Mouse (Mus musculus): ENCODE data around the gene Cd38. TPM values are rescaled to one million over a fixed set of nuclear protein-coding genes. Genes with fewer than 3 reads are reported as not detected.
"Not testable (repeated sequence)": the region's sequence is repeated elsewhere in the genome, so short reads cannot be mapped to it uniquely, and the experiment has no call there.

The Cd38 gene
- polyA plus RNA-seq, 1 experiment from 2014 or later: 5.5 TPM

DNA sequence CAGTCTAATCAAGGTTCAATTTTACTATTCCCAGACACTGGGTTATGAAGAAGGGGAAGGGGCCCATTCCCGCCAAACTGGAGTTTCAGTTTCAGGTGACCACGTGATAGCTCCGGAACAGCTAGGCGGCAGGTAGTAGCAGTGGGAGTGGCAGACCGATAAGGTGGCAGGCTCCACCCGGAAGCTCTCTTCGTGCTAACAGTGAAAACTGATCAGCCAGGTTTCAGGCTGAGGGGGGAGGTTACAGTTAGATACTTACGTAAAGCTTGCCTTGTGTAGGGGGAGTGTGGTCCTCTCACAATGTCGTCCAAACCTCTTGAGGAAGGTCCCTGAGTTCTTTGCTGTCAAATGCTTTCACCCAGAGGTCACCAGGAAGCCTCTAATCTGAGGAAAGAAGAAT lies 40.9 kb downstream of the Cd38 start:
- H3K4me1 ChIP-seq (ENCODE audit: control insufficient read depth, insufficient read depth, low read length): no peaks in the 10 kb centered on the region
- no peak for ATAC-seq (ENCODE audit: low FRiP score)
- no peak for DNase-seq (ENCODE audit: low spot score, missing footprints)
- no peak overlapping the region for H3K4me2 ChIP-seq
- H3K9me3 ChIP-seq (ENCODE audit: control insufficient read depth, low read length): no peaks in the 10 kb centered on the region
- no peaks in the 10 kb centered on the region for H3K36me3 ChIP-seq (ENCODE audit: control insufficient read depth, insufficient read depth, low read length)
- no peaks in the 10 kb centered on the region for H3K27me3 ChIP-seq (ENCODE audit: control insufficient read depth, insufficient read depth, low read length)
- H3K9ac ChIP-seq (ENCODE audit: low read length): no peak overlapping the region
- H3K27ac ChIP-seq (ENCODE audit: low read depth, low read length): no peak overlapping the region
- 71% methylated on average over 9 of the region's 9 CpGs for WGBS
- no peak overlapping the region for H3K4me3 ChIP-seq (ENCODE audit: low read depth, low read length)

DNA sequence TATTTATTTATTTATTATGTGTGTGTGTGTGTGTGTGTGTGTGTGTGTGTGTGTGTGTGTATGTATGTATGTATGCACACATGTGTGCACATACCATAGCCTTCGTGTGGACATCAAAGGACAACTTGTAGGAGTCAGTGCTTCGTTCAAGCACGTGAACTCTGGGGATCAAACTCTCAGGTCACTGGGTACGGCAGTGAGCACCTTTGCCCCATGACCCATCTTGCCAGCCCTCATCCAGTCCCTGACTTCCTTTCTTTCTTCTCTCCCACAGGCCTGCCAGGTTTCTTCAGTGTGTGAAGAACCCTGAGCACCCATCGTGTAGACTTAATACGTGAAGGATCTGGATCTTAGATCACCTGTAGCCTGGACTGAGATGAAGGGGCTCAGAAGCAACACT lies 41.7 kb downstream of the Cd38 start:
- ATAC-seq (ENCODE audit: low FRiP score) (no peak), DNase-seq (ENCODE audit: low spot score, missing footprints) (no peak)
- H3K4me3 ChIP-seq (ENCODE audit: low read depth, low read length): no peak overlapping the region
- H3K27ac ChIP-seq (ENCODE audit: low read depth, low read length): no peak overlapping the region
- no peaks in the 10 kb centered on the region for H3K27me3 ChIP-seq (ENCODE audit: control insufficient read depth, insufficient read depth, low read length)
- no peak overlapping the region for H3K4me2 ChIP-seq
- H3K36me3 ChIP-seq (ENCODE audit: control insufficient read depth, insufficient read depth, low read length): no peaks in the 10 kb centered on the region
- WGBS: 91% methylated on average over 6 of the region's 6 CpGs
- H3K9me3 ChIP-seq (ENCODE audit: control insufficient read depth, low read length): no peaks in the 10 kb centered on the region
- no peak overlapping the region for H3K9ac ChIP-seq (ENCODE audit: low read length)
- H3K4me1 ChIP-seq (ENCODE audit: control insufficient read depth, insufficient read depth, low read length): no peaks in the 10 kb centered on the region

DNA sequence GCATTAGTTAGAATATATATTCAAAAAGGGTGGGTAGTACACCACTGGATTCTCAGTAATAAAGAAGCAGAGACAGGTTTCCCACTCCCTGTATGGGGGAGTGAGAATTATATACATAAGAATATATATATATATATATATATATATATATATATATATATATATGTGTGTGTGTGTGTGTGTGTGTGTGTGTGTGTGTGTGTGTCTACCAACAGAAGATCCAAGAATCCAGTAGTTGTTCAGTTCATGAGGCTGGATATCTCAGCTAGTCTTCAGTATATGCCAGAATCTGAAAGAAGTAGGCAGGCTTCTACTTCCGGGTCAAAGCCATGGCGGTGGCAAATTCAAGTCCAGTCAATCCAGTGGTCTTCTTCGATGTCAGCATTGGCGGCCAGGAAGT lies 44.5 kb downstream of the Cd38 start, which contains the start of gene Gm7879:
Gene Gm7879, plus strand, starts transcription at position 301 of the 400 bp plus-strand sequence.
- not testable (repeated sequence) for H3K27me3 ChIP-seq (ENCODE audit: control insufficient read depth, insufficient read depth, low read length); ATAC-seq (ENCODE audit: low FRiP score); H3K36me3 ChIP-seq (ENCODE audit: control insufficient read depth, insufficient read depth, low read length); H3K4me2 ChIP-seq; H3K27ac ChIP-seq (ENCODE audit: low read depth, low read length); H3K4me3 ChIP-seq (ENCODE audit: low read depth, low read length); H3K9me3 ChIP-seq (ENCODE audit: control insufficient read depth, low read length); H3K9ac ChIP-seq (ENCODE audit: low read length); DNase-seq (ENCODE audit: low spot score, missing footprints); H3K4me1 ChIP-seq (ENCODE audit: control insufficient read depth, insufficient read depth, low read length)
- WGBS: 91% methylated on average over 4 of the region's 4 CpGs

DNA sequence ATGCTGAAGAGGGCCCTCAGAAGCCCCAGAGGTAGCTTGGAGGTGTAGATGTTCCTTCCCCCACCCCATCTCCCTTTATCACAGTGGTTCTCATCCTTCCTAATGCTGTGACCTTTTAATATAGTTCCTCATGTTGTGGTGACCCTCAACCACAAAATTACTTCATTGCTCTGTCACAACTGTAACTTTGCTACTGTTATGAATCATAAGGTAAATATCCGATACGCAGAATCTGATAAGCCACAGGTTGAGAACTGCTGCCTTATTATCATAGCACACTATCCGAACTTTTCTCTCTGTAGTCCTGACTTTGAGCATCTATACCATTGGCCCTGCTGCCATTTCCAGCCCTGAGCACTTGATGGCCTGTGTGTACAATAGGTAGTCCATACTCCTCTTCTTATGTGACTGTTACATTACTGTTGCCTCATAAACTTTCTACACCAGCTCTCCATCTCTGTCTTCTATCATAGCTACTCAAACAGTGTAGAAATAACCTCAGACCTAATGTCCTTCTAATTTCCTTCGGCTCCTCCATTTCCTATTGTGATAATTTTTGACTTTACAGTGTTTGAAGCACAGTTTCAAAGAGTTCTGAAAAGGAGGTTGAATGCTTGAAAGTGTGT lies 47.0 kb downstream of the Cd38 start:
- H3K9me3 ChIP-seq (ENCODE audit: control insufficient read depth, low read length): no peaks in the 10 kb centered on the region
- no peaks in the 10 kb centered on the region for H3K36me3 ChIP-seq (ENCODE audit: control insufficient read depth, insufficient read depth, low read length)
- H3K4me2 ChIP-seq: no peak overlapping the region
- 92% methylated on average over 4 of the region's 4 CpGs for WGBS
- DNase-seq (ENCODE audit: low spot score, missing footprints): no peak
- no peak overlapping the region for H3K9ac ChIP-seq (ENCODE audit: low read length)
- ATAC-seq (ENCODE audit: low FRiP score): no peak
- no peak overlapping the region for H3K4me3 ChIP-seq (ENCODE audit: low read depth, low read length)
- H3K27me3 ChIP-seq (ENCODE audit: control insufficient read depth, insufficient read depth, low read length): no peaks in the 10 kb centered on the region
- no peaks in the 10 kb centered on the region for H3K4me1 ChIP-seq (ENCODE audit: control insufficient read depth, insufficient read depth, low read length)
- no peak overlapping the region for H3K27ac ChIP-seq (ENCODE audit: low read depth, low read length)

GRCm38 (mm10) chr5:43921877-43922276 lies 53.5 kb downstream of the Cd38 start:
- Histone ChIP-seq H3K4me3 (ENCODE audit: low read depth, low read length) (no peak overlapping the region), H3K27me3 (ENCODE audit: control insufficient read depth, insufficient read depth, low read length) (no peaks in the 10 kb centered on the region), H3K36me3 (ENCODE audit: control insufficient read depth, insufficient read depth, low read length) (no peaks in the 10 kb centered on the region), H3K9ac (ENCODE audit: low read length) (no peak overlapping the region), H3K27ac (ENCODE audit: low read depth, low read length) (no peak overlapping the region), H3K4me2 (no peak overlapping the region), H3K9me3 (ENCODE audit: control insufficient read depth, low read length) (no peaks in the 10 kb centered on the region), H3K4me1 (ENCODE audit: control insufficient read depth, insufficient read depth, low read length) (no peaks in the 10 kb centered on the region)
- 92% methylated on average over 11 of the region's 11 CpGs for WGBS
- DNase-seq (ENCODE audit: low spot score, missing footprints) (no peak), ATAC-seq (ENCODE audit: low FRiP score) (no peak)

DNA sequence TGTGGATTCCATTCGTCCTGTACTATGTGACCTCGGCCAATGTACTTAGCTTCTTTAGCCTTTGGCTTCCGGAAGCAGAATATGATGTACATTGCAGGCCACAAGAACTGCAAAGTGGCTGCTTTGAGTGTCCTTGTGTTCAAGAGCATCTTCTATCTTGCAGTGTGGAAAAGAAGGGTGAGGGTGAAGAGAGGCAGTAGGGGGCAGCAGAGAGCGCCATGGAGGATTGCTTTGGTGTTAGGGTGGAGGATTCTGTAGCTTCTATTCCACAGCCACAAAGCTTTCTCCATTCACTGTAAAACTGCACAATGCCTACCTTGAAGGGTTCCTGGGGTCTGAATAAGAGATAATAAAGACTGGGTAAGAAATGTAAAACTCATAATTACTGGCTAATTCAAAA lies 55.6 kb downstream of the Cd38 start:
- Histone ChIP-seq H3K27ac (ENCODE audit: low read depth, low read length) (no peak overlapping the region), H3K9ac (ENCODE audit: low read length) (no peak overlapping the region), H3K4me1 (ENCODE audit: control insufficient read depth, insufficient read depth, low read length) (no peaks in the 10 kb centered on the region), H3K27me3 (ENCODE audit: control insufficient read depth, insufficient read depth, low read length) (no peaks in the 10 kb centered on the region), H3K4me3 (ENCODE audit: low read depth, low read length) (no peak overlapping the region), H3K4me2 (no peak overlapping the region), H3K9me3 (ENCODE audit: control insufficient read depth, low read length) (no peaks in the 10 kb centered on the region), H3K36me3 (ENCODE audit: control insufficient read depth, insufficient read depth, low read length) (no peaks in the 10 kb centered on the region)
- ATAC-seq (ENCODE audit: low FRiP score) (no peak), DNase-seq (ENCODE audit: low spot score, missing footprints) (peak; percentile 88)
- WGBS: 35% methylated on average over 4 of the region's 4 CpGs

DNA sequence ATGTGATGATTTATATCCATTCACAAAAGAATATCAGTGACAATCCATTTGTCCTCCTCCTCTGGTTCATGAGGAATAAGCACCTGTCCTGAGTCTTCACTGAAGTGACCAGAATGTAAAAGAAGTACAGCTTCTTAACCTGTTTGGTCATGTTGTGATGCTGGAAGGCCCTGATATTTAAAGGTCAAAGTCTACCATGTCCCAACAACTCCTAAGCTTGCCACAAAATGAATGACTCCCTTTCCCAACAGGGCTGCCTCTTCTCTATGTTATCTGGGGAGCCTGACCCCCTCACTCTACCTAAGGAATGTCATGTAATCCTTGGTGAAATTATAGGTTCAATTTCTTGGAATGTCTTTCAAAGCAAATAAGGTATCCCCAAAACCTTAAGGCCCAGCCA lies 59.4 kb downstream of the Cd38 start:
- Histone ChIP-seq H3K4me1 (ENCODE audit: control insufficient read depth, insufficient read depth, low read length) (no peaks in the 10 kb centered on the region), H3K4me2 (no peak overlapping the region), H3K9ac (ENCODE audit: low read length) (no peak overlapping the region), H3K36me3 (ENCODE audit: control insufficient read depth, insufficient read depth, low read length) (no peaks in the 10 kb centered on the region), H3K9me3 (ENCODE audit: control insufficient read depth, low read length) (no peaks in the 10 kb centered on the region), H3K4me3 (ENCODE audit: low read depth, low read length) (no peak overlapping the region), H3K27me3 (ENCODE audit: control insufficient read depth, insufficient read depth, low read length) (no peaks in the 10 kb centered on the region), H3K27ac (ENCODE audit: low read depth, low read length) (no peak overlapping the region)
- ATAC-seq (ENCODE audit: low FRiP score) (no peak), DNase-seq (ENCODE audit: low spot score, missing footprints) (no peak)

- ATAC-seq (ENCODE audit: low FRiP score) (no peak), DNase-seq (ENCODE audit: low spot score, missing footprints) (no peak)
- H3K4me1 ChIP-seq (ENCODE audit: control insufficient read depth, insufficient read depth, low read length): no peaks in the 10 kb centered on the region
- WGBS: 63% methylated on average over 2 of the region's 2 CpGs
- no peaks in the 10 kb centered on the region for H3K36me3 ChIP-seq (ENCODE audit: control insufficient read depth, insufficient read depth, low read length)
- no peak overlapping the region for H3K4me2 ChIP-seq
- no peak overlapping the region for H3K4me3 ChIP-seq (ENCODE audit: low read depth, low read length)
- H3K27ac ChIP-seq (ENCODE audit: low read depth, low read length): no peak overlapping the region
- no peak overlapping the region for H3K9ac ChIP-seq (ENCODE audit: low read length)
- H3K27me3 ChIP-seq (ENCODE audit: control insufficient read depth, insufficient read depth, low read length): no peaks in the 10 kb centered on the region
- no peaks in the 10 kb centered on the region for H3K9me3 ChIP-seq (ENCODE audit: control insufficient read depth, low read length)
These were observed 64.9 kb downstream of the Cd38 start for GRCm38 (mm10) chr5:43933269-43933668.

DNA sequence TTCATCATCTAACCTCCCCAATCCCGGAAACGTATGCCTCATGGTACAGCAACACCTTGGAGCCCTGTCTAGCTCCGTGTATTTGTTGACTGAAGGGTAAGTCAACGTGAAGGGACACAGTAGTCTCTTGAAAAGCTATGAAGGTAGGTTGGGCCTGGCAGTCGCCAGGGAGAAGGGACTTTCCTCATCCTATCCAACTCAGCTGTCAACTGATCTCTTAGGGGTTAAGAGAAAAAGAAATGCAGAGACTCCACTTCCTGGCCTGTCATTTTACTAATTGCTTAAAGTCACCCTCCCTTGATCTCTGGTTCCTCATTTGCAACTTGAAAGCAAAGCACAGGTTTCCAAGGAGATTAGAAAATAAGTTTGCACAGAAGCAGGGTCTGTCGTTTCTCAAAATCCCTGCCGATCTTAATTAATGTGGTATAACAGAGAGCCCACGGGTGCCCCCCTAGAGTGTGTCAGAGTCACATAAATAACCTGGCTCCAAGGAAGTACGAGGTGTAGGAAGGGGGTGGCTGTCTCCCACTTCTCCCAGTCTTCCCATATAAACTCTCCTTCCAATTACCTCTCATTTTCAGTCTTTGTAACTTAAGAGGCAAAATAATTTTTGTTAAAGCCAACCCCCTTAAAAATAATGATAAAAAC lies 79.1 kb downstream of the Cd38 start:
- DNase-seq (ENCODE audit: low spot score, missing footprints): no peak
- Histone ChIP-seq H3K9me3 (ENCODE audit: control insufficient read depth, low read length) (no peaks in the 10 kb centered on the region), H3K4me1 (ENCODE audit: control insufficient read depth, insufficient read depth, low read length) (peaks cover 7% of the 10 kb centered on the region), H3K27me3 (ENCODE audit: control insufficient read depth, insufficient read depth, low read length) (no peaks in the 10 kb centered on the region), H3K4me3 (ENCODE audit: low read depth, low read length) (no peak overlapping the region; the same call in 1 of the 2 replicates), H3K4me2 (peak overlapping the region; percentile 60), H3K27ac (ENCODE audit: low read depth, low read length) (no peak overlapping the region), H3K36me3 (ENCODE audit: control insufficient read depth, insufficient read depth, low read length) (no peaks in the 10 kb centered on the region), H3K9ac (ENCODE audit: low read length) (peak overlapping the region; percentile 21; the same call in 1 of the 2 replicates)
- no peak for ATAC-seq (ENCODE audit: low FRiP score)
- 42% methylated on average over 9 of the region's 9 CpGs for WGBS
